In the genomic region with DNA sequence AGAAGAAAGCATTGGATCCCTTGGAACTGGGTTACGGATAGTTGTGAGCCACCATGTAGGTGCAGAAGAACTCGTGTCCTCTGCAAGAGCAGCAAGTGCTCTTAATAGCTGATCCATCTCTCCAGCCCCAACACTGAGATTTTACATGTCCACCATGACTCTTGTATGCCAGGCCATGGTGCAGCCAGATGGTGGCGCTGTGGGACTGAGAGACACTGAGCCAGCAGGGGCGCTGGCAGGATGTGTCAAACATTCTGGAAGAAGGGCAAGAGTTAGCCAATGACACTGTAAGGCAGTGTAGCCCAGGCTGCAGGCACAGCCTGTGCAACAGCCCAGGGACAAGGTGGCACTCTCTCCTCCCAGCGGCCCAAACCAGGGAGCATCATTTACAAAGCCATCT, we compare ENCODE assay signal across 8 mouse cellular contexts. TPM values are rescaled to one million over a fixed set of nuclear protein-coding genes. Genes with fewer than 3 reads are reported as not detected.
DNase-seq lines count a peak whose midpoint lies in the region; ATAC-seq lines count a peak whose summit lies in the region.

No protein-coding gene starts in this region.

- DNase-seq in cerebellum, adult 11 months: peak; percentile 73
- peak; percentile 45 for DNase-seq in T-cell, adult 2 months (ENCODE audit: low spot score)
- DNase-seq in cerebellum, postnatal 4 days (ENCODE audit: low spot score in 2 of 2): peak; percentile 75 to 91
- DNase-seq in gastrocnemius, postnatal 25 days: peak; percentile 47
- peak; percentile 72 to 77 for DNase-seq in layer of hippocampus, postnatal 14 days (ENCODE audit: low spot score in 2 of 2)
- DNase-seq in lung, postnatal 4 days: peak; percentile 73 to 83
- peak; percentile 84 for DNase-seq in right cerebral cortex, postnatal 4 days

- no peak for ATAC-seq in cerebellum, adult (ENCODE audit: insufficient number of reproducible peaks, low FRiP score, low TSS enrichment)

RNA-seq across cellular contexts. Expression of a gene that starts 14.2 kb away (rescaled TPM):
- 1 to 10 TPM; 2.0 to 2.7 TPM for total RNA-seq in gastrocnemius, postnatal 25 days (2021)
- 10 to 100 TPM in 1 of 2 experiments, 1 to 10 TPM in 1; 9.8 to 10.0 TPM for total RNA-seq in layer of hippocampus, postnatal 14 days (2021)
